ENCODE assay signal across 13 mouse cellular contexts in genomic region chr16:94208152-94208551, GRCm38 (mm10).
DNase-seq lines count a peak whose midpoint lies in the region.
"Had no signal": no experiment of that assay in that cellular context is flagged by ENCODE, and none has a peak within 500 bp of the region (broad histone marks: within the 10 kb centered on the region; RNA-seq: fewer than 3 reads in every experiment).

No protein-coding gene starts in this region.

- DNase-seq in gastrocnemius, adult 18-20 months (ENCODE audit: low spot score), result peak; percentile 24
- no peak for DNase-seq in gastrocnemius, postnatal 4 days (ENCODE audit: low spot score in 2 of 2)
- peak; percentile 24 for DNase-seq in right cerebral cortex, postnatal 25 days
- DNase-seq in right cerebral cortex, adult 18-20 months, result no peak
- DNase-seq in NIH3T3 (ENCODE audit: low read depth), result peak; percentile 22
- no peak for DNase-seq in layer of hippocampus, postnatal 14 days (ENCODE audit: low spot score in 2 of 2)
- DNase-seq: adrenal gland, postnatal 25 days; cerebellum, adult 2 months; cerebellum, postnatal 14 days; kidney, adult 2 months; kidney, postnatal 36 days; liver, embryonic 13.5 days; lung, postnatal 10 days had no signal

Comparison
In these comparisons a context has a peak if more than half of its experiments do, and no peak if none do; other contexts are left out.
1. DNase-seq: peak in gastrocnemius, adult 18-20 months (single experiment), right cerebral cortex, postnatal 25 days (single experiment) and NIH3T3 (single experiment); none in gastrocnemius, postnatal 4 days (0 of 2), right cerebral cortex, adult 18-20 months (single experiment) and layer of hippocampus, postnatal 14 days (0 of 2).